Mouse (Mus musculus): ENCODE data around the gene Gga2. TPM values are rescaled to one million over a fixed set of nuclear protein-coding genes. Genes with fewer than 3 reads are reported as not detected.

Gga2 gene
- polyA plus RNA-seq, 1 experiment from 2014 or later: 87.9 TPM

- H3K4me2 ChIP-seq: no peak overlapping the region
- H3K27ac ChIP-seq: no peak overlapping the region
- 69% methylated on average over 4 of the region's 4 CpGs for WGBS
- ATAC-seq (ENCODE audit: insufficient read depth, low FRiP score, low read depth): no peak
- H3K4me3 ChIP-seq (replicated peaks): no peak overlapping the region
- H3K36me3 ChIP-seq: peaks cover 4% of the 10 kb centered on the region; the same call in 1 of the 2 replicates
- H3K9me3 ChIP-seq: no peaks in the 10 kb centered on the region
- no peaks in the 10 kb centered on the region for H3K4me1 ChIP-seq
- no peak overlapping the region for H3K9ac ChIP-seq
- no peaks in the 10 kb centered on the region for H3K27me3 ChIP-seq (replicated peaks)
These were observed 73.5 kb downstream of the Gga2 start for GRCm38 (mm10) chr7:121947513-121947912.

DNA sequence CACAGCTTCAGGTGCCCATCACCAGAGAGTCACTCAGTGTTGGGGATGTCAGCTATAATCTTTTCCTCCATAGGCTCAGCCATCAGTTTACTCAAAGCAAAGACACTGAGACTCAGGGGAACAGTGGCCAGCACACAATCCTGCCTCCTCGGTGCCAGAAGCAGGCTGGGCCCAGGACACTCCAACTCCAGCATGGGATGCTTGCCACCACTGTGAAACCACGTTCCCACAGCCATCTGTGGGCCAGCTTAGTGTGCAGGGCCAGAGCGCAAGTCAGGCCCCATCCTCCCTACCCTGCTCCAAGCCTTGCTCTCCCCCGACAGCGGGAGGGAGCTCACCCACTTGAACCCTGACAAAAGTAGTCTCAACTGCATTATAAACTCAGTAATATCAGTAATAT, 74.8 kb downstream of the Gga2 start:
- Histone ChIP-seq H3K27me3 (replicated peaks) (no peaks in the 10 kb centered on the region), H3K36me3 (peaks cover 4% of the 10 kb centered on the region; the same call in 1 of the 2 replicates), H3K4me2 (no peak overlapping the region), H3K27ac (no peak overlapping the region), H3K9me3 (no peaks in the 10 kb centered on the region), H3K4me1 (no peaks in the 10 kb centered on the region), H3K4me3 (replicated peaks) (no peak overlapping the region), H3K9ac (no peak overlapping the region)
- 84% methylated on average over 5 of the region's 5 CpGs for WGBS
- no peak for ATAC-seq (ENCODE audit: insufficient read depth, low FRiP score, low read depth)

DNA sequence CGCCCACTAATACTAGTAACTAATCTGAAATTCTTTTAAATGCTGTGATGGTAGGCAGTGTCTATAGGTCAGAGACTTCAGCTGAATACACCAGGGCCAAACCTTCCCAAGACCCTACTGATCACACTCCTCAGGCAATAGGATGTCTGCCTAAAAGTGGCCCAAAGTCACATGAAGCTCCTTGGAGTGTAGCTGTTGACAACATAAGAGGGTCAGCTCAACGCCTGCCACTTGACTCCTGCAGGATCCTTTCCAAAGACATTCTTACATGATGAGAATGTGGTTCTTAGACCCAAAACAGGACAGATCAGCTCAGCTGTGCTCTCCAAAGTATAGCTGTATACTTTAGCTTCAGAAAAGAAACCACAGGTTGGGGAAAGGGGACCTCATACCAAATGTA, 78.7 kb downstream of the Gga2 start:
- no peak overlapping the region for H3K4me2 ChIP-seq
- no peak for ATAC-seq (ENCODE audit: insufficient read depth, low FRiP score, low read depth)
- no peaks in the 10 kb centered on the region for H3K27me3 ChIP-seq (replicated peaks)
- no peak overlapping the region for H3K9ac ChIP-seq
- H3K4me1 ChIP-seq: no peaks in the 10 kb centered on the region
- peaks cover 4% of the 10 kb centered on the region; the same call in 1 of the 2 replicates for H3K36me3 ChIP-seq
- H3K4me3 ChIP-seq (replicated peaks): no peak overlapping the region
- 94% methylated on average over 2 of the region's 2 CpGs for WGBS
- H3K27ac ChIP-seq: no peak overlapping the region
- no peaks in the 10 kb centered on the region for H3K9me3 ChIP-seq

GRCm38 (mm10) chr7:121941640-121942039, 79.4 kb downstream of the Gga2 start:
- Histone ChIP-seq H3K4me1 (no peaks in the 10 kb centered on the region), H3K4me3 (replicated peaks) (no peak overlapping the region)

DNA sequence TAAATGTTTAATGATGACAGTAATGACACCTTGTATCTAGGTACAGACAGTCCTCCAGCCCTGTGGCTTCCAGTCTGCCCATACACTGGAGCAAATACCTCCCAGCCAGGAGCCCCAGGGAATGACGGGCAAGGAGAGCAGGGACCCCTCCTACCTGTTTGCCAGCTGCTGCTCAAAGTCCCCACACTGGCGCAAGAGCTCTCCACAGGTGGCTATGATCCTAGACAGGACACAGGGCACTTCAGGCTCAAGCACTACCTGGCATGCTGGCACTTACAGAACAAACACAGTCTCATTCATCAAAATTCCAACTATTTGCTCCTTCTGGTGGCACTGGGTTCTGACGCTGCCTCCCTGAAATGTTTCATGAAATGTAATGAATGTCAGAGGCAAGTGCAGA, 80.0 kb downstream of the Gga2 start:
- no peak overlapping the region for H3K4me3 ChIP-seq (replicated peaks)
- no peak overlapping the region for H3K27ac ChIP-seq
- H3K4me1 ChIP-seq: no peaks in the 10 kb centered on the region
- 67% methylated on average over 3 of the region's 3 CpGs for WGBS
- H3K27me3 ChIP-seq (replicated peaks): no peaks in the 10 kb centered on the region
- no peak overlapping the region for H3K4me2 ChIP-seq
- peaks cover 4% of the 10 kb centered on the region; the same call in 1 of the 2 replicates for H3K36me3 ChIP-seq
- H3K9ac ChIP-seq: no peak overlapping the region
- ATAC-seq (ENCODE audit: insufficient read depth, low FRiP score, low read depth): no peak
- no peaks in the 10 kb centered on the region for H3K9me3 ChIP-seq

More at GRCm38 (mm10) chr7:121941640-121942039, 79.4 kb downstream of the Gga2 start:
- Histone ChIP-seq H3K36me3 (peaks cover 4% of the 10 kb centered on the region; the same call in 1 of the 2 replicates), H3K9ac (no peak overlapping the region), H3K27ac (no peak overlapping the region), H3K9me3 (no peaks in the 10 kb centered on the region), H3K27me3 (replicated peaks) (no peaks in the 10 kb centered on the region), H3K4me2 (no peak overlapping the region)
- ATAC-seq (ENCODE audit: insufficient read depth, low FRiP score, low read depth): no peak
- WGBS: 72% methylated on average over 3 of the region's 3 CpGs

DNA sequence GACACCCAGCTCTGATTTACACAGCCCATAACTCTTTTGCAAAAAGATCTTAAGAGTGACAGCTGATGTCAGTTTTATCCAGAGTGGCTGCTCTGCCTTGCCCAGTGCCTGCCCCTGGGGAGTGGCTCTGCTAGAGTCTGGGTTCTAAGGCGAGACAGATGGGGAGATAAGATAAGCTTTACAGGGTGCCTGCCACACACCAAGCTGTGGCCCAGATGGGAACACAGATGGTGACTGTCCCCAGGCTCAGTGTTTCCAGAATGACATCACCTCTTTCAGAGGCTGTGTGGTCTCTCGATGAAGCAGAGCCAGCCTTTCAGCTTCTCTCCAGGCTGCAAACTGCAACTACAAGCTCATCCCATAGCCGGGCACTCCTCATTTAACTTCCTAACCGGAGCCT, 81.3 kb downstream of the Gga2 start:
- Histone ChIP-seq H3K27me3 (replicated peaks) (no peaks in the 10 kb centered on the region), H3K27ac (no peak overlapping the region)

GRCm38 (mm10) chr7:121939244-121939643, 81.8 kb downstream of the Gga2 start:
- no peak for ATAC-seq (ENCODE audit: insufficient read depth, low FRiP score, low read depth)
- Histone ChIP-seq H3K4me3 (replicated peaks) (no peak overlapping the region), H3K36me3 (peaks cover 4% of the 10 kb centered on the region; the same call in 1 of the 2 replicates), H3K4me1 (0 out of 2 replicates have a peak, but pooled peaks cover 7% of the 10 kb centered on the region), H3K27me3 (replicated peaks) (no peaks in the 10 kb centered on the region), H3K27ac (no peak overlapping the region), H3K9me3 (no peaks in the 10 kb centered on the region), H3K9ac (no peak overlapping the region), H3K4me2 (no peak overlapping the region)
- 71% methylated on average over 6 of the region's 6 CpGs for WGBS

More for the DNA sequence above, 81.3 kb downstream of the Gga2 start:
- Histone ChIP-seq H3K4me3 (replicated peaks) (no peak overlapping the region), H3K4me1 (0 out of 2 replicates have a peak, but pooled peaks cover 7% of the 10 kb centered on the region), H3K9ac (no peak overlapping the region), H3K36me3 (peaks cover 4% of the 10 kb centered on the region; the same call in 1 of the 2 replicates), H3K9me3 (no peaks in the 10 kb centered on the region), H3K4me2 (no peak overlapping the region)
- 35% methylated on average over 4 of the region's 4 CpGs for WGBS
- peak; percentile 60; the same call in 1 of the 2 replicates for ATAC-seq (ENCODE audit: insufficient read depth, low FRiP score, low read depth)

GRCm38 (mm10) chr7:121938124-121938891, 82.7 kb downstream of the Gga2 start:
- 84% methylated on average over 8 of the region's 8 CpGs for WGBS
- Histone ChIP-seq H3K9me3 (no peaks in the 10 kb centered on the region), H3K4me3 (replicated peaks) (no peak overlapping the region), H3K27me3 (replicated peaks) (no peaks in the 10 kb centered on the region), H3K4me2 (no peak overlapping the region), H3K36me3 (peaks cover under 1% of the 10 kb centered on the region; the same call in 1 of the 2 replicates), H3K27ac (no peak overlapping the region), H3K9ac (no peak overlapping the region), H3K4me1 (0 out of 2 replicates have a peak, but pooled peaks cover 7% of the 10 kb centered on the region)
- no peak for ATAC-seq (ENCODE audit: insufficient read depth, low FRiP score, low read depth)

DNA sequence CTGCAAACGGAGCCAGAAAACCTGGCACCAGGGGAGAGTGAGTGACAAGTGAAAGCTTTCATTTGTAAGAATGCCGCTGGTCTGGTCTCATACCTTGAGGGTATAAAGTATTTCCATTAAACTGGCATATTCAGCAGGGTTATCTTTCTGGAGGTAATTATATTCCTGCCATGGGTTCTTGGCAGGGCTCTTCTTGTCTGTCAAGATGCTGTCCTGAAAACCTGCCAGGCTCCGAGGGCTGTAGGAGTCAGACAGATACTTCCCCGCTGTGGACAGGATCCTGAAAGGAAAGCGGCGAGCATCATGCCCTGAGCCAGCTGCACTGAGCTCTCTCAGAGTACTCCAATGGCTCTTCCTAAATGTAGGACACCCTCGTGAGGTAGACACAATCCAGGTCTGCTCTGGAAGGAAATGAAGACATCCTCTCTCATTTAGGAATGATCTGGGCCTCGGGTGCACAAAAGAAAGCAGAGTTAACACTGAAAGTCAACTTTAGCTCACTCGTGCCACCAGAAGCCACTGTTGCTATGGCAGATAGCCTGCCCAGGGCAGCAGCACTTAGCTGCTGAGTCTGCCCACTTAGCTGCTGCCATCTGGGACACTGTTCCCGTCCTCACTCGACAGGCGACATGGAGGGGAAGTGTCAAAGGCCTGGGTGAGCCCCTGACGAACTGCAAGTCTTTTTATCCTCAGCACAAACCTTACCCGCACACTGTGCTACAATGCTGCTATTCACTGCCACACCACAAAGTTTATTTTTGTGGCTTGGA, 84.0 kb downstream of the Gga2 start:
- no peak overlapping the region for H3K4me3 ChIP-seq (replicated peaks)
- H3K4me1 ChIP-seq: 0 out of 2 replicates have a peak, but pooled peaks cover 7% of the 10 kb centered on the region
- H3K4me2 ChIP-seq: no peak overlapping the region
- no peak overlapping the region for H3K27ac ChIP-seq
- no peaks in the 10 kb centered on the region for H3K27me3 ChIP-seq (replicated peaks)
- ATAC-seq (ENCODE audit: insufficient read depth, low FRiP score, low read depth): no peak
- H3K9me3 ChIP-seq: no peaks in the 10 kb centered on the region
- H3K36me3 ChIP-seq: no peaks in the 10 kb centered on the region
- no peak overlapping the region for H3K9ac ChIP-seq
- WGBS: 74% methylated on average over 14 of the region's 14 CpGs

Other genes starting within 250 kb of the Gga2 start
- gene Scnn1b, start 156.2 kb downstream of the Gga2 start, polyA plus RNA-seq (2015; fragmentation: Nextera tagmentation; extraction: Ambion mirVana): 0.41 and 0.55 TPM in 2 replicates
- gene Cog7, start 39.5 kb downstream of the Gga2 start, polyA plus RNA-seq (2015; fragmentation: Nextera tagmentation; extraction: Ambion mirVana): 21.2 and 25.0 TPM in 2 replicates
- 60.2 and 63.2 TPM in 2 replicates for gene Ubfd1, start 46.0 kb upstream of the Gga2 start, polyA plus RNA-seq (2015; fragmentation: Nextera tagmentation; extraction: Ambion mirVana)
- 17.5 and 18.4 TPM in 2 replicates for gene Ears2, start 46.0 kb upstream of the Gga2 start, polyA plus RNA-seq (2015; fragmentation: Nextera tagmentation; extraction: Ambion mirVana)
- gene Ndufab1, start 80.7 kb upstream of the Gga2 start, polyA plus RNA-seq (2015; fragmentation: Nextera tagmentation; extraction: Ambion mirVana): 708 and 737 TPM in 2 replicates
- gene Palb2, start 111.8 kb upstream of the Gga2 start, polyA plus RNA-seq (2015; fragmentation: Nextera tagmentation; extraction: Ambion mirVana): 13.8 and 14.7 TPM in 2 replicates
- gene Dctn5, start 111.8 kb upstream of the Gga2 start, polyA plus RNA-seq (2015; fragmentation: Nextera tagmentation; extraction: Ambion mirVana): 115 and 118 TPM in 2 replicates
- 106 and 121 TPM in 2 replicates for gene Plk1, start 138.2 kb upstream of the Gga2 start, polyA plus RNA-seq (2015; fragmentation: Nextera tagmentation; extraction: Ambion mirVana)
- gene Ern2, start 165.0 kb upstream of the Gga2 start, polyA plus RNA-seq (2015; fragmentation: Nextera tagmentation; extraction: Ambion mirVana): 14.5 and 18.0 TPM in 2 replicates
- 1.8 and 2.2 TPM in 2 replicates for gene Chp2, start 198.3 kb upstream of the Gga2 start, polyA plus RNA-seq (2015; fragmentation: Nextera tagmentation; extraction: Ambion mirVana)

Measured in stomach, embryonic 15.5 days (tissue).